Mouse (Mus musculus) C2C12 (cell line): ENCODE measurements around the gene Secisbp2. TPM values are rescaled to one million over a fixed set of nuclear protein-coding genes. Genes with fewer than 3 reads are reported as not detected.

Experiments
- H3K27me3 ChIP-seq: one replicate; pipeline ENCODE4 v1.6.1; 2011; ENCODE audit not compliant: control insufficient read depth, insufficient read depth, insufficient read length
- H3K36me3 ChIP-seq: one replicate; pipeline ENCODE4 v1.6.1; 2011; ENCODE audit not compliant: control insufficient read depth, insufficient read depth
- H3K4me3 ChIP-seq: one replicate; pipeline ENCODE4 v1.5.1; 2011; ENCODE audit warnings: mild to moderate bottlenecking, control low read depth; ENCODE audit not compliant: poor library complexity, insufficient read depth, severe bottlenecking
- H3K79me2 ChIP-seq: one replicate; pipeline ENCODE4 v1.6.1; 2011; ENCODE audit not compliant: control insufficient read depth, insufficient read depth
- H3K79me3 ChIP-seq: one replicate; pipeline ENCODE4 v1.6.1; 2011; ENCODE audit warnings: low read depth, control low read depth
- H3ac ChIP-seq: one replicate; pipeline ENCODE3; 2011; ENCODE audit warnings: low read depth; ENCODE audit not compliant: control insufficient read depth, insufficient read length
- CEBPB ChIP-seq: IDR thresholded peaks from one replicate; pipeline ENCODE4 v1.6.1; 2011; ENCODE audit warnings: low read depth, mild to moderate bottlenecking, control low read depth, moderate library complexity
- CTCF ChIP-seq: IDR thresholded peaks from one replicate; pipeline ENCODE4 v1.5.1; 2011; ENCODE audit not compliant: control insufficient read depth, insufficient read depth, insufficient read length
- FOSL1 ChIP-seq: IDR thresholded peaks from one replicate; pipeline ENCODE4 v1.8.0; 2011; ENCODE audit warnings: mild to moderate bottlenecking, low read length; ENCODE audit not compliant: poor library complexity, insufficient read depth, severe bottlenecking
- MAX ChIP-seq: IDR thresholded peaks from one replicate; pipeline ENCODE4 v1.6.1; 2011; ENCODE audit warnings: mild to moderate bottlenecking, control low read depth
- MYOD1 ChIP-seq: IDR thresholded peaks from one replicate; pipeline ENCODE4 v1.6.1; 2011; ENCODE audit warnings: low read depth; ENCODE audit not compliant: control insufficient read depth, insufficient read length
- MYOG ChIP-seq: IDR thresholded peaks from one replicate; pipeline ENCODE4 v1.6.1; 2011; ENCODE audit not compliant: control insufficient read depth, insufficient read length; ENCODE audit errors: extremely low read depth
- USF1 ChIP-seq: IDR thresholded peaks from one replicate; pipeline ENCODE4 v1.6.1; 2011; ENCODE audit warnings: low read depth, mild to moderate bottlenecking, control low read depth, moderate library complexity
- polyA plus RNA-seq: library from polyadenylated mRNA; unstranded; fragments of >200 nt; fragmentation: generic; extraction: Trizol; gene quantifications from one replicate; pipeline ENCODE4 v1.2.1, GENCODE M21; 2012; ENCODE audit warnings: missing spikeins

Secisbp2 gene
- polyA plus RNA-seq, 1 experiment: 6.1 TPM

GRCm38 (mm10) chr13:51645872-51646271 is 5.6 kb upstream of the Secisbp2 start:
- no peaks in the 10 kb centered on the region for H3K27me3 ChIP-seq
- peaks cover 47% of the 10 kb centered on the region for H3K79me3 ChIP-seq
- peak overlapping the region; percentile 96 for H3ac ChIP-seq
- peak overlapping the region; percentile 85 for H3K4me3 ChIP-seq
- peaks cover 22% of the 10 kb centered on the region for H3K36me3 ChIP-seq
- TF ChIP-seq CEBPB (no peak), MAX (no peak), USF1 (no peak), MYOD1 (no peak), MYOG (no peak), CTCF (no peak), FOSL1 (no peak)
- peaks cover 55% of the 10 kb centered on the region for H3K79me2 ChIP-seq

- H3ac ChIP-seq: peak overlapping the region; percentile 59
- H3K36me3 ChIP-seq: peaks cover 26% of the 10 kb centered on the region
- peak overlapping the region; percentile 85 for H3K4me3 ChIP-seq
- peaks cover 59% of the 10 kb centered on the region for H3K79me2 ChIP-seq
- TF ChIP-seq FOSL1 (no peak), CTCF (no peak), MAX (no peak), MYOG (no peak), MYOD1 (no peak), CEBPB (no peak), USF1 (no peak)
- H3K27me3 ChIP-seq: no peaks in the 10 kb centered on the region
- peaks cover 47% of the 10 kb centered on the region for H3K79me3 ChIP-seq
Observed at GRCm38 (mm10) chr13:51646362-51647027, 5.0 kb upstream of the Secisbp2 start.

DNA sequence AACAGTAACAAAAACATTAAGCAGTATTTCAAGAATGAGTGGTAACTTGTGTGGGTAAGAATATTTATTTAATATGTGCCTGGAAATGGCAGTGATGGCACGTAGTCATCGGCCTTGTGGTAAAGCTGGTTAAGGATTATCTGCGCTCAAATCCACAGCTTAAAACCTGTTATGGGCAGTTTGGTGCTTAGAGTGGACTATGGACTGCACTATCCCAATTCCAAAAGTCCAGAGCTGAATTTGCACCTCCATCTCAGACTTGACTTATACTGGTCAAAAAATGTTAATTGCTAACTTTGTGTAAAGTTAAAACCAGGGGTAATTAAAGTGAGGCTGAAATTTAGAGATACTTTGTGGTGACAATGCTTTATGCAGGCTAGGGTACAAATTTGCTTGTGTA is 3.7 kb upstream of the Secisbp2 start:
- Histone ChIP-seq H3K4me3 (no peak overlapping the region), H3ac (no peak overlapping the region), H3K27me3 (no peaks in the 10 kb centered on the region), H3K79me2 (peaks cover 70% of the 10 kb centered on the region), H3K79me3 (peaks cover 52% of the 10 kb centered on the region), H3K36me3 (peaks cover 31% of the 10 kb centered on the region)
- TF ChIP-seq USF1 (no peak), CTCF (no peak), MYOD1 (no peak), MAX (no peak), CEBPB (no peak), FOSL1 (no peak), MYOG (no peak)

- H3K36me3 ChIP-seq: peaks cover 36% of the 10 kb centered on the region
- no peak overlapping the region for H3ac ChIP-seq
- peaks cover 56% of the 10 kb centered on the region for H3K79me3 ChIP-seq
- H3K27me3 ChIP-seq: no peaks in the 10 kb centered on the region
- no peak overlapping the region for H3K4me3 ChIP-seq
- H3K79me2 ChIP-seq: peaks cover 75% of the 10 kb centered on the region
- TF ChIP-seq USF1 (no peak), MYOG (no peak), CTCF (no peak), MAX (no peak), MYOD1 (no peak), CEBPB (no peak), FOSL1 (no peak)
Observed at GRCm38 (mm10) chr13:51648237-51648636, 3.3 kb upstream of the Secisbp2 start.

DNA sequence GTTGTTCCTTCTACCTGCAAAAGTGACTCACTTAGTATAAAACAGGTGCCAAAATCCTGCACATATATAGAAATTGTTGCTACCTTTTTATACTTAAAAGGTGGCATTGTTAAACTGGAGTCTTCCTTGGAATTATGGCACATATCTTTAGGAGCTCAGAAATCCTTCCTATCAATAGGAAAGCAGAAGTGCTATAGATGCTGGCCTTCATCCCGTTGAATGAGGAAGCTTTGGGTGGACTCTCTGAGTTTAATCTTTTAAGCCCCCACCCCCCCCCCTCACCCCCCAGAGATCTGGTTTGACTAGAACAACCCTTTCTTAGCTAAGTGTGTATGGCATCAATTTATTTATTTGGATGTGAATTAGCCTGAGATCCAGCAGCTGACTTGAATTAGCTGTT is 1.8 kb upstream of the Secisbp2 start:
- no peak overlapping the region for H3ac ChIP-seq
- H3K27me3 ChIP-seq: no peaks in the 10 kb centered on the region
- H3K79me3 ChIP-seq: peaks cover 63% of the 10 kb centered on the region
- peaks cover 48% of the 10 kb centered on the region for H3K36me3 ChIP-seq
- no peak for TF ChIP-seq USF1
- TF ChIP-seq FOSL1: no peak
- TF ChIP-seq MYOD1: no peak
- TF ChIP-seq CTCF: no peak
- no peak for TF ChIP-seq CEBPB
- TF ChIP-seq MYOG: no peak
- no peak for TF ChIP-seq MAX
- H3K79me2 ChIP-seq: peaks cover 89% of the 10 kb centered on the region
- no peak overlapping the region for H3K4me3 ChIP-seq
